Mouse (Mus musculus): ENCODE results near the gene Bbox1.

DNA sequence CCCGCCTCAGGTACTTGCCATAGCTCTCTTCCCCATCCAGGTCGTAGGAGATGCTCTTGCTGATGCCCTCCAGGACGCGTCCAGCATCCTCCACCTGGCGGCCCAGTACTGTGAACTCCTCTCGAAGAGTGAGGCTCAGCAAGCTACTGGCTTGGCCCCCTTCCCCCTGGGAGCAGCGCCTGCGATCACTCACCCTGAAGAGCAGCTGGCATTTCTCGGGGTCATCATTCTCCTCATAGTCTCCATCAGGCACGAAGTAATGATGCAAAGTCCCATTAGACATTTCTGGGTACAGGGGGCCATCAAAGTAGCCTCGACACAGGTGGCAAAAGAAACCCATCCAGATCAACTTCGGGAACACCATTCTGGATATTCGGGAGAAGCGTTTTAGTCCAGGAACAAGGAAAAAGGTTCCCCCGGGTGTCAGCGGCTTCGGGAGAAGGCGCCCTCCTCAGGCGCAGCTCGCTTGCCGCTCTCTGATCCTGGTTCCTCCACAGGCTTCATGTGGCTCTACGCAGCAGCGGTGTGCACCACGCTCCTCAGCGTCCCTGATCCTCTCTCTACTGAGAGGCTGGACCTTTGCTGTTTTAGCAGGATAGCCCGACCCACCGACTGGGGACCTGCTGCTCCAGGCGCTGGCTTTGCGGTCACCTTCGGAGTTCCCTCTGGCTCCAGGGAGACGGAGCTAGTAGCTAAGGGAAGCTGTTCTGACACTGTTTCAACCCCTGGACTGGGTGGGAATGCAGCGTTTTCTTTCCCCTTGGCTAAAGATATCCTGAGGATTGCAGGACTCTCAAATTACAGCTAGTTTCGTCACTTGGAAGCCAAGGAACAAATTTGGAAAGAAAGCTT lies 48.3 kb upstream of the Bbox1 start, which contains the start of gene Fibin:
- TF ChIP-seq POLR2A (IDR thresholded peaks at IDR 0.05; ENCODE audit: control insufficient read depth, extremely low read depth, insufficient read depth, low read length, poor library complexity) (no peak), CTCF (IDR thresholded peaks at IDR 0.05; ENCODE audit: borderline replicate concordance, control insufficient read depth, extremely low read depth, insufficient read depth, low read length, poor library complexity) (no peak)

Measured in thymus, adult 2 months (tissue).